Mouse (Mus musculus): ENCODE data around the gene Junb. TPM values are rescaled to one million over a fixed set of nuclear protein-coding genes. Genes with fewer than 3 reads are reported as not detected.
A peak's percentile ranks its signal among the peaks of the same experiment; 100 is the strongest.

The Junb gene
- polyA plus RNA-seq, 1 experiment from 2014 or later: 4.5 TPM

GRCm38 (mm10) chr8:84968650-84969049, 9.9 kb downstream of the Junb start:
- ATAC-seq (ENCODE audit: low FRiP score) (no peak), DNase-seq (ENCODE audit: low spot score, missing footprints) (no peak)
- 0 out of 2 replicates have a peak, but pooled peaks cover 3% of the 10 kb centered on the region for H3K36me3 ChIP-seq (ENCODE audit: control insufficient read depth, insufficient read depth, low read length)
- 40% methylated on average over 2 of the region's 2 CpGs for WGBS
- H3K9ac ChIP-seq (ENCODE audit: low read length): peak overlapping the region; percentile 99
- peak overlapping the region; percentile 71 for H3K4me3 ChIP-seq (ENCODE audit: low read depth, low read length)
- H3K4me2 ChIP-seq: peak overlapping the region; percentile 85
- H3K9me3 ChIP-seq (ENCODE audit: control insufficient read depth, low read length): no peaks in the 10 kb centered on the region
- peaks cover 24% of the 10 kb centered on the region for H3K4me1 ChIP-seq (ENCODE audit: control insufficient read depth, insufficient read depth, low read length)
- peak overlapping the region; percentile 57; the same call in 1 of the 2 replicates for H3K27ac ChIP-seq (ENCODE audit: low read depth, low read length)
- no peaks in the 10 kb centered on the region for H3K27me3 ChIP-seq (ENCODE audit: control insufficient read depth, insufficient read depth, low read length)

GRCm38 (mm10) chr8:84967532-84968304, 10.8 kb downstream of the Junb start:
- Histone ChIP-seq H3K9me3 (ENCODE audit: control insufficient read depth, low read length) (no peaks in the 10 kb centered on the region), H3K27ac (ENCODE audit: low read depth, low read length) (no peak overlapping the region), H3K36me3 (ENCODE audit: control insufficient read depth, insufficient read depth, low read length) (0 out of 2 replicates have a peak, but pooled peaks cover 3% of the 10 kb centered on the region), H3K4me1 (ENCODE audit: control insufficient read depth, insufficient read depth, low read length) (peaks cover 24% of the 10 kb centered on the region), H3K4me2 (no peak overlapping the region), H3K27me3 (ENCODE audit: control insufficient read depth, insufficient read depth, low read length) (no peaks in the 10 kb centered on the region), H3K4me3 (ENCODE audit: low read depth, low read length) (no peak overlapping the region), H3K9ac (ENCODE audit: low read length) (no peak overlapping the region)
- DNase-seq (ENCODE audit: low spot score, missing footprints) (no peak), ATAC-seq (ENCODE audit: low FRiP score) (no peak)
- 85% methylated on average over 13 of the region's 13 CpGs for WGBS

- Histone ChIP-seq H3K36me3 (ENCODE audit: control insufficient read depth, insufficient read depth, low read length) (0 out of 2 replicates have a peak, but pooled peaks cover 2% of the 10 kb centered on the region), H3K27ac (ENCODE audit: low read depth, low read length) (no peak overlapping the region)
- peak; percentile 2; the same call in 1 of the 2 replicates for ATAC-seq (ENCODE audit: low FRiP score)
Observed at GRCm38 (mm10) chr8:84966603-84967002, 11.9 kb downstream of the Junb start.

GRCm38 (mm10) chr8:84965731-84966291, 12.7 kb downstream of the Junb start:
- Histone ChIP-seq H3K4me2 (peak overlapping the region; percentile 94), H3K27ac (ENCODE audit: low read depth, low read length) (peak overlapping the region; percentile 25; the same call in 1 of the 2 replicates), H3K9me3 (ENCODE audit: control insufficient read depth, low read length) (no peaks in the 10 kb centered on the region), H3K27me3 (ENCODE audit: control insufficient read depth, insufficient read depth, low read length) (no peaks in the 10 kb centered on the region), H3K9ac (ENCODE audit: low read length) (peak overlapping the region; percentile 73), H3K4me3 (ENCODE audit: low read depth, low read length) (peak overlapping the region; percentile 71), H3K4me1 (ENCODE audit: control insufficient read depth, insufficient read depth, low read length) (peaks cover 20% of the 10 kb centered on the region), H3K36me3 (ENCODE audit: control insufficient read depth, insufficient read depth, low read length) (no peaks in the 10 kb centered on the region)
- WGBS: under 1% methylated on average over 41 of the region's 41 CpGs
- DNase-seq (ENCODE audit: low spot score, missing footprints) (peak; percentile 99), ATAC-seq (ENCODE audit: low FRiP score) (peak; percentile 86)

More at GRCm38 (mm10) chr8:84966603-84967002, 11.9 kb downstream of the Junb start:
- Histone ChIP-seq H3K27me3 (ENCODE audit: control insufficient read depth, insufficient read depth, low read length) (no peaks in the 10 kb centered on the region), H3K9ac (ENCODE audit: low read length) (no peak overlapping the region), H3K4me1 (ENCODE audit: control insufficient read depth, insufficient read depth, low read length) (peaks cover 24% of the 10 kb centered on the region), H3K9me3 (ENCODE audit: control insufficient read depth, low read length) (no peaks in the 10 kb centered on the region), H3K4me2 (0 out of 2 replicates have a peak overlapping the region, but pooled peaks have one; percentile 94), H3K4me3 (ENCODE audit: low read depth, low read length) (no peak overlapping the region)
- no peak for DNase-seq (ENCODE audit: low spot score, missing footprints)
- 55% methylated on average over 3 of the region's 3 CpGs for WGBS

- Histone ChIP-seq H3K9me3 (ENCODE audit: control insufficient read depth, low read length) (no peaks in the 10 kb centered on the region), H3K36me3 (ENCODE audit: control insufficient read depth, insufficient read depth, low read length) (0 out of 2 replicates have a peak, but pooled peaks cover 3% of the 10 kb centered on the region), H3K9ac (ENCODE audit: low read length) (no peak overlapping the region), H3K4me3 (ENCODE audit: low read depth, low read length) (no peak overlapping the region), H3K4me1 (ENCODE audit: control insufficient read depth, insufficient read depth, low read length) (peaks cover 16% of the 10 kb centered on the region), H3K4me2 (no peak overlapping the region), H3K27me3 (ENCODE audit: control insufficient read depth, insufficient read depth, low read length) (no peaks in the 10 kb centered on the region), H3K27ac (ENCODE audit: low read depth, low read length) (no peak overlapping the region)
- 89% methylated on average over 4 of the region's 4 CpGs for WGBS
- DNase-seq (ENCODE audit: low spot score, missing footprints) (no peak), ATAC-seq (ENCODE audit: low FRiP score) (no peak)
Observed at GRCm38 (mm10) chr8:84963952-84964351, 14.6 kb downstream of the Junb start.

- H3K36me3 ChIP-seq (ENCODE audit: control insufficient read depth, insufficient read depth, low read length): 0 out of 2 replicates have a peak, but pooled peaks cover 3% of the 10 kb centered on the region
- WGBS: 89% methylated on average over 7 of the region's 7 CpGs
- H3K9ac ChIP-seq (ENCODE audit: low read length): no peak overlapping the region
Observed at GRCm38 (mm10) chr8:84959811-84960210, 18.7 kb downstream of the Junb start.

GRCm38 (mm10) chr8:84956768-84957167, 21.8 kb downstream of the Junb start:
- Histone ChIP-seq H3K9ac (ENCODE audit: low read length) (no peak overlapping the region), H3K4me1 (ENCODE audit: control insufficient read depth, insufficient read depth, low read length) (no peaks in the 10 kb centered on the region), H3K36me3 (ENCODE audit: control insufficient read depth, insufficient read depth, low read length) (0 out of 2 replicates have a peak, but pooled peaks cover 3% of the 10 kb centered on the region), H3K4me2 (no peak overlapping the region), H3K9me3 (ENCODE audit: control insufficient read depth, low read length) (no peaks in the 10 kb centered on the region), H3K27me3 (ENCODE audit: control insufficient read depth, insufficient read depth, low read length) (no peaks in the 10 kb centered on the region; the same call in 1 of the 2 replicates), H3K4me3 (ENCODE audit: low read depth, low read length) (no peak overlapping the region), H3K27ac (ENCODE audit: low read depth, low read length) (no peak overlapping the region)
- DNase-seq (ENCODE audit: low spot score, missing footprints) (peak; percentile 96), ATAC-seq (ENCODE audit: low FRiP score) (no peak)
- WGBS: 54% methylated on average over 2 of the region's 2 CpGs

More at GRCm38 (mm10) chr8:84959811-84960210, 18.7 kb downstream of the Junb start:
- Histone ChIP-seq H3K4me1 (ENCODE audit: control insufficient read depth, insufficient read depth, low read length) (peaks cover under 1% of the 10 kb centered on the region; the same call in 1 of the 2 replicates), H3K27me3 (ENCODE audit: control insufficient read depth, insufficient read depth, low read length) (no peaks in the 10 kb centered on the region), H3K9me3 (ENCODE audit: control insufficient read depth, low read length) (no peaks in the 10 kb centered on the region), H3K27ac (ENCODE audit: low read depth, low read length) (no peak overlapping the region), H3K4me2 (no peak overlapping the region), H3K4me3 (ENCODE audit: low read depth, low read length) (no peak overlapping the region)
- ATAC-seq (ENCODE audit: low FRiP score) (no peak), DNase-seq (ENCODE audit: low spot score, missing footprints) (no peak)

- Histone ChIP-seq H3K36me3 (ENCODE audit: control insufficient read depth, insufficient read depth, low read length) (no peaks in the 10 kb centered on the region), H3K9ac (ENCODE audit: low read length) (no peak overlapping the region), H3K4me3 (ENCODE audit: low read depth, low read length) (no peak overlapping the region), H3K27me3 (ENCODE audit: control insufficient read depth, insufficient read depth, low read length) (peaks cover 9% of the 10 kb centered on the region), H3K4me1 (ENCODE audit: control insufficient read depth, insufficient read depth, low read length) (no peaks in the 10 kb centered on the region), H3K9me3 (ENCODE audit: control insufficient read depth, low read length) (no peaks in the 10 kb centered on the region), H3K4me2 (no peak overlapping the region), H3K27ac (ENCODE audit: low read depth, low read length) (no peak overlapping the region)
- ATAC-seq (ENCODE audit: low FRiP score): no peak
- peak; percentile 76 for DNase-seq (ENCODE audit: low spot score, missing footprints)
- WGBS: 9% methylated on average over 18 of the region's 18 CpGs
Observed at GRCm38 (mm10) chr8:84952612-84953255, 25.8 kb downstream of the Junb start.

All from midbrain, embryonic 11.5 days (tissue).